Mouse (Mus musculus) olfactory bulb, adult 2 months (tissue): Measurements from ENCODE around the gene Bdkrb2.

Experiments
- CTCF ChIP-seq: fragments of 200-500 bp; IDR thresholded peaks from 2 replicates; pipeline ENCODE4 v1.5.1; 2012; ENCODE audit warnings: low read depth, mild to moderate bottlenecking, low read length, moderate library complexity; ENCODE audit not compliant: insufficient read depth
- POLR2A ChIP-seq: fragments of 200-500 bp; IDR thresholded peaks from 2 replicates; pipeline ENCODE4 v1.6.1; 2012; ENCODE audit warnings: mild to moderate bottlenecking, low read depth, low read length, moderate library complexity; ENCODE audit not compliant: insufficient read depth

DNA sequence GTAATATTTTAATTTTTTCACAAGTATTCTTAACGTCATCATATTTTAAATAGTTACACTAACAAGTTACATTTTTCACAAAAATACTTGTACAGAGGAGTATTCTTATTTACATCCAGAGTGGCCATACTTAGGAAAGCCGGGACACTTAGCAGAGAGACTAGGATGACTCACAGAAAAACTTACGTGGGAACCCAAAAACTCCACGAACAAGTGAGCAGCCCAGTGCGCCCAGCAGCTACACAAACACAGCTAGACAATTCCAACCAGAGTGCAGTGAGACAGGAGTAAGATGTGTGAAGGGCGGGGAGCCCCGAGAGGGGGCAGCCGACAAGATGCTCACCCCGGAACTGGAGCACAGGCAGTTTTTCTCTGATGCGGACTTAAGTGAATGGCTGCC lies 50.5 kb downstream of the Bdkrb2 start:
- TF ChIP-seq CTCF (no peak), POLR2A (no peak)
